Mouse (Mus musculus): ENCODE measurements at regions not wholly inside any gene's neighbourhood (a gene's known extent, or its start where the extent isn't known, plus 50 kb on each side); places are given as distances from the start of the nearest gene placed in this dataset.

DNA sequence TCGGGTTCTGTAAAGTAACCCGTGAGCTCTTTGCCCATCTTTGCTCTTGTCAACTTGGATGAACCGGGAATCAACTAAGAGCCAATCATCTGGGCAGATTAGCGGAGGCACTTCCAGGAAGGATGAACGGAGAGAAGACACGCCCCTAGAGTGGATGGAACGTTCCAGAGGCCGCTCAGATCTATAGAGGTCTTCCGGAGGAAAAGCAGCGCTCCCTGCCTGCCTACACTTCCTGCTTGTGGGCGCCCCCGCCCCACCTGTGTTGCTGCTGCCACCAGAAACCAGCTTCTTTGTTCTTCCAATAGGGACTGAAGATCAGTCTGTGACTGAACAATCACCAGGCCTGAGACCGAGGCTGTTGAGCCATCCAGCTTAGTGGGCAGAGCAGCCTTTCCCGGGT is 192.7 kb downstream of the Unc5cl start:
- no peak for TF ChIP-seq CTCF (conservative IDR thresholded peaks at IDR 0.05; ENCODE audit: low read length)
- TF ChIP-seq POU5F1 (IDR thresholded peaks at IDR 0.05; ENCODE audit: borderline replicate concordance, low read length), result no peak
- TF ChIP-seq NANOG (IDR thresholded peaks at IDR 0.05; ENCODE audit: borderline replicate concordance, low read length), result no peak
